Mouse (Mus musculus) lung, embryonic 14.5 days (tissue): ENCODE results near the gene Calr4. TPM values are rescaled to one million over a fixed set of nuclear protein-coding genes. Genes with fewer than 3 reads are reported as not detected.

Source experiments
- ATAC-seq: fragments of 200-750 bp; cut with Nextera tagmentation; 2 replicates; pipeline ENCODE4 v1.8.0; 2017; ENCODE audit warnings: mild to moderate bottlenecking, moderate TSS enrichment, moderate library complexity; ENCODE audit not compliant: insufficient read depth
- DNase-seq: peaks from one replicate; pipeline ENCODE4 v3.0.0-alpha.2; 2015
- H3K27ac ChIP-seq: fragments of 300-500 bp; sonication (generic); 2 replicates; pipeline ENCODE4 v1.5.1; 2014; ENCODE audit warnings: low read depth, mild to moderate bottlenecking, moderate library complexity
- H3K27me3 ChIP-seq: fragments of 300-500 bp; sonication (generic); 2 replicates; pipeline ENCODE4 v1.6.1; 2014; ENCODE audit warnings: low read length, control low read depth; ENCODE audit not compliant: insufficient read depth
- H3K36me3 ChIP-seq: fragments of 300-500 bp; sonication (generic); 2 replicates; pipeline ENCODE4 v1.6.1; 2014; ENCODE audit warnings: control low read depth; ENCODE audit not compliant: insufficient read depth
- H3K4me1 ChIP-seq: fragments of 300-500 bp; sonication (generic); 2 replicates; pipeline ENCODE4 v1.6.1; 2014; ENCODE audit warnings: antibody characterized with exemption, control low read depth; ENCODE audit not compliant: insufficient read depth
- H3K4me2 ChIP-seq: fragments of 300-500 bp; sonication (generic); 2 replicates; pipeline ENCODE4 v1.6.1; 2014; ENCODE audit warnings: mild to moderate bottlenecking
- H3K4me3 ChIP-seq: fragments of 300-500 bp; sonication (generic); 2 replicates; pipeline ENCODE4 v1.5.1; 2014; ENCODE audit warnings: low read depth, low read length
- H3K9ac ChIP-seq: fragments of 300-500 bp; sonication (generic); 2 replicates; pipeline ENCODE4 v1.6.1; 2014
- H3K9me3 ChIP-seq: fragments of 300-500 bp; sonication (generic); 2 replicates; pipeline ENCODE4 v1.6.1; 2016; ENCODE audit warnings: low read depth, low read length, control low read depth
- CTCF ChIP-seq: IDR thresholded peaks from 2 replicates; pipeline ENCODE4 v1.5.1; 2016; ENCODE audit warnings: antibody characterized with exemption, low read depth
- WGBS: fragments of 180-500 bp; shearing (Covaris S2); extraction: QIAGEN DNeasy Blood & Tissue Kit; methylation state at CpG from one replicate; pipeline ENCODE4 v1.1.7; 2014; 5-methylcytosine and 5-hydroxymethylcytosine counted together
- polyA plus RNA-seq: library from polyadenylated mRNA; unstranded; fragments of >200 nt; fragmentation: Nextera tagmentation; extraction: Ambion mirVana; gene quantifications from 2 replicates; pipeline ENCODE4 v1.2.1, GENCODE M21; 2014

Gene Calr4
- polyA plus RNA-seq, 1 experiment from 2014 or later = not detected

GRCm38 (mm10) chr4:109279689-109280458 lies 45.6 kb downstream of the Calr4 start, which contains the start of gene Eps15:
Eps15 (plus strand) TSS chr4:109280268.
- Histone ChIP-seq H3K4me3 (peak within 1 kb of the TSS; percentile 85), H3K9ac (peak within 1 kb of the TSS; percentile 85), H3K4me1 (peaks cover 6% of the 10 kb centered on the region; the same call in 1 of the 2 replicates), H3K27ac (peak within 1 kb of the TSS; percentile 83), H3K27me3 (no peaks in the 10 kb centered on the region), H3K36me3 (no peaks in the 10 kb centered on the region), H3K9me3 (no peaks in the 10 kb centered on the region), H3K4me2 (peak within 1 kb of the TSS; percentile 89)
- peak; percentile 95 for DNase-seq
- ATAC-seq = peak; percentile 95
- TF ChIP-seq CTCF = 0 out of 2 replicates have a peak, but pooled peaks have one; percentile 2
- 3% methylated on average over 29 of the region's 44 CpGs for WGBS

- Histone ChIP-seq H3K4me2 (peak overlapping the region; percentile 89), H3K27me3 (no peaks in the 10 kb centered on the region), H3K9ac (peak overlapping the region; percentile 85), H3K4me1 (peaks cover 6% of the 10 kb centered on the region; the same call in 1 of the 2 replicates), H3K36me3 (no peaks in the 10 kb centered on the region), H3K9me3 (no peaks in the 10 kb centered on the region), H3K4me3 (peak overlapping the region; percentile 85), H3K27ac (peak overlapping the region; percentile 83)
- TF ChIP-seq CTCF = no peak
- WGBS = 0% methylated on average over 77 of the region's 85 CpGs
- ATAC-seq = peak; percentile 88
- DNase-seq = peak; percentile 52
Measured at GRCm38 (mm10) chr4:109280459-109281160, 46.3 kb downstream of the Calr4 start.

- ATAC-seq (no peak), DNase-seq (no peak)
- H3K36me3 ChIP-seq = no peaks in the 10 kb centered on the region
- H3K27me3 ChIP-seq = no peaks in the 10 kb centered on the region
- no peak overlapping the region for H3K27ac ChIP-seq
- TF ChIP-seq CTCF = no peak
- peak overlapping the region; percentile 85 for H3K9ac ChIP-seq
- 2% methylated on average over 4 of the region's 4 CpGs for WGBS
- H3K9me3 ChIP-seq = no peaks in the 10 kb centered on the region
- H3K4me1 ChIP-seq = peaks cover 6% of the 10 kb centered on the region; the same call in 1 of the 2 replicates
- peak overlapping the region; percentile 89 for H3K4me2 ChIP-seq
- H3K4me3 ChIP-seq = peak overlapping the region; percentile 85
Measured at GRCm38 (mm10) chr4:109281161-109281560, 46.9 kb downstream of the Calr4 start.

GRCm38 (mm10) chr4:109281946-109282345 lies 47.7 kb downstream of the Calr4 start:
- Histone ChIP-seq H3K9ac (no peak overlapping the region), H3K4me3 (no peak overlapping the region), H3K27ac (no peak overlapping the region), H3K4me1 (peaks cover 6% of the 10 kb centered on the region; the same call in 1 of the 2 replicates), H3K36me3 (no peaks in the 10 kb centered on the region), H3K4me2 (peak overlapping the region; percentile 89), H3K27me3 (no peaks in the 10 kb centered on the region), H3K9me3 (no peaks in the 10 kb centered on the region)
- WGBS = 81% methylated on average over 1 of the region's 1 CpGs
- TF ChIP-seq CTCF = no peak
- no peak for ATAC-seq
- DNase-seq = no peak

- DNase-seq (no peak), ATAC-seq (no peak)
- H3K36me3 ChIP-seq = peaks cover 8% of the 10 kb centered on the region; the same call in 1 of the 2 replicates
- no peak overlapping the region for H3K9ac ChIP-seq
- no peak overlapping the region for H3K4me3 ChIP-seq
- H3K27me3 ChIP-seq = no peaks in the 10 kb centered on the region
- H3K4me1 ChIP-seq = no peaks in the 10 kb centered on the region
- no peak for TF ChIP-seq CTCF
- no peaks in the 10 kb centered on the region for H3K9me3 ChIP-seq
- H3K4me2 ChIP-seq = no peak overlapping the region
- no peak overlapping the region for H3K27ac ChIP-seq
Measured at GRCm38 (mm10) chr4:109294629-109295028, 60.3 kb downstream of the Calr4 start.

GRCm38 (mm10) chr4:109296510-109296909 lies 62.2 kb downstream of the Calr4 start:
- Histone ChIP-seq H3K27me3 (no peaks in the 10 kb centered on the region), H3K4me1 (no peaks in the 10 kb centered on the region), H3K4me2 (no peak overlapping the region), H3K27ac (no peak overlapping the region), H3K36me3 (peaks cover 8% of the 10 kb centered on the region; the same call in 1 of the 2 replicates), H3K9ac (no peak overlapping the region), H3K4me3 (no peak overlapping the region), H3K9me3 (no peaks in the 10 kb centered on the region)
- no peak for TF ChIP-seq CTCF
- DNase-seq (no peak), ATAC-seq (no peak)
- WGBS = 69% methylated on average over 2 of the region's 2 CpGs

GRCm38 (mm10) chr4:109299136-109299535 lies 64.9 kb downstream of the Calr4 start:
- H3K4me1 ChIP-seq = no peaks in the 10 kb centered on the region
- no peak overlapping the region for H3K9ac ChIP-seq
- no peak overlapping the region for H3K4me2 ChIP-seq
- ATAC-seq (no peak), DNase-seq (no peak)
- no peak overlapping the region for H3K27ac ChIP-seq
- no peak overlapping the region for H3K4me3 ChIP-seq
- H3K27me3 ChIP-seq = no peaks in the 10 kb centered on the region
- peaks cover 8% of the 10 kb centered on the region; the same call in 1 of the 2 replicates for H3K36me3 ChIP-seq
- no peak for TF ChIP-seq CTCF
- H3K9me3 ChIP-seq = no peaks in the 10 kb centered on the region

Other genes with a start within 250 kb of the Calr4 start
- 49.6 and 51.4 TPM in 2 replicates for gene Nrd1, start 233.8 kb upstream of the Calr4 start, polyA plus RNA-seq
- 59.4 and 60.0 TPM in 2 replicates for gene Osbpl9, start 32.2 kb upstream of the Calr4 start, polyA plus RNA-seq
- gene Eps15, start 45.8 kb downstream of the Calr4 start, polyA plus RNA-seq = 49.3 and 52.0 TPM in 2 replicates
- 5.5 and 5.9 TPM in 2 replicates for gene Ttc39a, start 172.1 kb downstream of the Calr4 start, polyA plus RNA-seq